Mouse (Mus musculus) right cerebral cortex, adult 18-20 months (tissue): ENCODE data around the gene Slc6a20b.
"Not testable (repeated sequence)": the region's sequence is repeated elsewhere in the genome, so short reads cannot be mapped to it uniquely, and the experiment has no call there.

Experiments used
- DNase-seq: peaks from one replicate; pipeline ENCODE4 v3.0.0; 2022; ENCODE audit warnings: mixed read lengths

Slc6a20b gene

DNA sequence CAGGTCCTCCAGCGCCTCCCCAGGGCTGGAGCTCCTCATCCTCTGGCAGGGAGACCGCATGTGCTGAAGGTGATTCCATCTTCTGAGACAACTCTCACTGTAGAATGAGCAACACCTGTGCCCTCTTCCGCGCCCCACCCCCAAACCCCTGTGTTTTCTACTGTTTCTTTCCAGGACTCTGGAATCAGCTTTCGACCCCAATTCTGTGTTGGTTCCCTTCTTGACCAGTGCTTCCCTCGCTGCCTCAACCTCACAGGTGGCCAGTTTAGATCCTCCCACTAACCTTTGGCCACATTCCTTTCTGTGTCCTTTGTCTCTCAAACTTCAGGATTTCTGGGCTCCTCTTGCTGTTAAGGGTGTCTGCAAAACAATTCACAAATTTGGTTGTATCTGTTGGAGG is at the start of gene Slc6a20b:
Gene Slc6a20b (minus strand): TSS at position 285 of the 400 bp plus-strand sequence.
- DNase-seq, result no peak

DNA sequence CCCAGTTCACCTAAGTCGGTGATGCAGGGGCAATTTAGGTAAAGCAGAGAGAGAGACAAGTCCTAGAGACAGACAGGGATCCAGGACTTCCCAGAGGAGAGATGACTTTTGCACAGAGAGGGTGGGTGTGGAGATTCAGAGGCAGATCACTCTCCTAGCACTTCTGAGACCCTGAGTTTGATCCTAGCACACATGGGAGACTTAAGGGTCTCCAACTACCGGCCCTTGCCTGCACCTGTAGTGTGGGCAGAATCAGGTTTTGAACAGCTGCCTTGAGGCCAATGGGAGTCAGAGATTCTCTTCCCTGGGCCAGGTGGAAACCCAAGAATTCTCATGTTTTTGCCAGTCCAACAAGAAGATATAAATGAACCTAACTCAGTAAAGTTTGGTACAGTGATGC is 46.8 kb upstream of the Slc6a20b start:
- no peak for DNase-seq

DNA sequence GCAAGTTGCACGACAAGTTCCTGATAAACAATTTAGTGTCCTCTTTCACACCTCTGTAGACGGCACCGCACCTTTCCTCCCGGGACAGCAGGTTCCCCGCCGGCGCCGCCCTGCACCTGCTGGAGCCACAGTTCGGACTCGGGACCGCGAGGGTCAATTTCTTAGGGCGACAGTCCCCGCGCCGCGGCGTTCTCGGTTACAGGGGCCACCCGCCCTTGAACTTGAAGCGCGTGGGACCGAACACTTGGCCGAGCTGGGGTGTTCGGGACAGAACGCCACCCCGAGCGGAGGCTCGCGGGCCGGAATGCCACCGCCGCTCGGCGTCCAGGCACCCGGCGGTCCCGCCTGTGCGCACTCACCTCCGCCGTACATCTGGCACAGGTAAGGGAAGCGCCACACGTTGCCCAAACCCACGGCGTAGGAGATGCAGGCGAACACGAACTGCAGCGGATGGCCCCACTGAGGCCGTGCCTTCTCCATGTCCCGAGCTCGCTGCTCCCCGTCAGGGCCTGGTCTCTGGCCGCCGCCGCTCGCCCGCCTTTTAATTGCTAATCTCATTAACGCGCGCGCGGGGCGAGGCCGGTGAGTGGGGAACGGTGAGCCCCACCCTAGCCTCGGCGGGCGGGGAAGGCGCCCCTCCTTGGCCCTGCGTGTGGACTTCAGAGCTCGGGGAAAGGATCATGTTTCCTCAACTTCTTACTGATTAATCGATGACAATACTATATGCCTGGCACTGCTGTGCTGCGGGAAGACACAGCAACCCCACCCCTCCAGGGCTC is 46.2 kb upstream of the Slc6a20b start, which contains the start of the genes Ccr9 and Slc6a20a:
Gene Ccr9 (plus strand): TSS at position 113 of the 779 bp plus-strand sequence.
Gene Slc6a20a (minus strand): TSS at position 559 of the 779 bp plus-strand sequence.
- no peak for DNase-seq

DNA sequence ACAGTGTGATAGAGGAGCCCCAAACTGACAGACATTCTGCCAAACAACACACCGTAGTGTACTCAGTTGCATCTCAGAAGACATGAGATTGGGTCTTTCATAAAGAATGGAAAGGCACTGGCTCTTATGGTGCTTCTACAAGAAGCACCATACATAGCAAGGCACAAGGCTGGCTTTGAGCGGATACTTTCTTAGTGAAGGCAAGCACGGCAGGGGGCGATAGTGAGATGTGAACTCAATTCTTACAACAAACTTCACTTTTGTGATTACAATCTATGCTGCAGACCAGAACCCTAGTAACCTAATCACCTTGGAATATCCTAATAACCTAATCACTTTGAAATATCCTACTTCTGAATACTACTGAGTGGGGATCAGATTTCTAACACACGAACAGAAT is 33.3 kb upstream of the Slc6a20b start:
- DNase-seq, result peak; percentile 15

DNA sequence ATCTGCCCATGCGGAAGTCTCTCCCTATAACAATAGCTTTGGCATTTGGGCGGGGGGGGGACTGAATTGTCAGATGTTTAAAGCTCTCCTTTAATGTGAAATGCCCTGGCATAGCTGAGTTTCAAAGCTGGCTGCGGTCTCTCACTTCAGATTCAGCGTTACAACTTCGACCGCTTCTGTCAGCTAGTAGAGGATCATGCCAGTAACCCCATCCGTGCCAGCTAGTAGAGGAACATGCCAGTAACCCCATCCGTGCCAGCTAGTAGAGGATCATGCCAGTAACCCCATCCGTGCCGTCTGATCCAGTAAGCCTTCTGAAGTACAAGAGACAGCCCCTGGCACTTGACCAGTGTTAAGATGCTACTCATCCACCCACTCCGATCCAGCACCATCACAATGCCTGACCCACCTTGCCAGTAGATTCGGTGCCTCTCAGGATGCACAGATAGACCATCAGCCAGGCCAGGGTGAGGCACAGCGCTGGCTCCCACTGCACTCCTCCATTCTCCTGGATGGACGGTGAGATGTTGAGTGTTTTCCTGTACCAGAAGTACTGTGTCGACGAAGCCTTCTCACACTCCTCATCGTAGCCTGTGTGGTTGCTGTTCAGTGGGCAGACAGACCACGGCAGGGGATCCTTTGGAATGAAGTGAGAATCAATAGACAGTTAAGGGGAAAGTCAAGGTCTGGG is 27.8 kb upstream of the Slc6a20b start:
- DNase-seq, result not testable (repeated sequence)

DNA sequence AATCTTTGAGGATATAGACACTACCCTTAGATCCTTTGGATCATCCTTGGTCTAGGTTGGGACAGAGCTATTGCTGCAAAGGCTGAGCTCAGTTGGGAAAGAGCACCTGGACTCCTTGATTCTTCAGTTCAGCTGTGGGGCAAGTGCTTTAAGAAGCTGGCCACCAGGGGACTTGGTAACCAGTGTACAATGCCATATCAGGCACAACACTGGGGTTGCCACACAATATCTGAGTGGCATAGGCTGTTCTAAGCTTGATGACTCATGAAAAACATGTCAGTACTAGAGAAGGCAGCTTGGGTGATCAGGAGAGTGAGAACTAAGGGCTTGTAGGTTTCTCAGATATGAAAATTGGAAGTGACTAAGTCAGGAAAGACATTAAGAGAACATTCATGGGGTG is 26.6 kb upstream of the Slc6a20b start:
- no peak for DNase-seq

DNA sequence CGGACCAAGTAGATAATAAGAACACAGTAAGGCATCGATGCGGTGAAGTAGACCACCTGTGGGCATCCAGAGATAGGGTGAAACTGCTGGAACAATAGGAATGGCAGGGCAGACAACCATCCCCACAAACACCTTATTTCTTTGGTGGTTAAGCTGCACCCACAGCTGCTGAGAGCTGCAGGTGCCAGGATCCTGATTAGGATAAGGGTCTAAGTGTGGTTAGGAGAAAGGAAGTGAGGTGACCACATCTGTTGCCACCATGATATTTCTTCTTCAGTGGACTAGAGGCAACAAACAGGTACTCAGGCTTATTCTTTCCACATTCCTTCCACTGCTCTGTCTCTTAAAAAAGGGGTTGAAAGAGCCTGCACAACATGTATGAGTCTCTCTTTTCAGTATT is 25.1 kb upstream of the Slc6a20b start:
- no peak for DNase-seq

DNA sequence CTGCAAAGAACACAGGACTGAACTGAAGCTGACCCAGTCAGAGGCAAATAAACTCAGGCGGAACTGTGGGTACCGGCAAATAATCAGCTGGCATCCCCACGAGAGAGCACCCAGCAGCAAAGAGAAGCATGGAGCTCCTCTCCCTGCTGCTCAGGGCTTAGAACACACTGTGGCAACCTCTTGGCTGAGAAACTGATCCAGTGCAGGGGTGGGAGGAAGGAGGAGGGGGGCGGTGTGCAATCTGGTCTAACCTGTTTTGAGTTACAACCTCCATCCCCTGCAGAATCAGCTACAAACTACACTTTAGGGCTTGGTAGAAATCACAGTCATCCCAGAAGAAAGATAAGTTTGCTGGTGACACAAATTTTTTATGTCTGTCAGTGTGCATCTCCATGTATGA is 19.0 kb upstream of the Slc6a20b start:
- no peak for DNase-seq

DNA sequence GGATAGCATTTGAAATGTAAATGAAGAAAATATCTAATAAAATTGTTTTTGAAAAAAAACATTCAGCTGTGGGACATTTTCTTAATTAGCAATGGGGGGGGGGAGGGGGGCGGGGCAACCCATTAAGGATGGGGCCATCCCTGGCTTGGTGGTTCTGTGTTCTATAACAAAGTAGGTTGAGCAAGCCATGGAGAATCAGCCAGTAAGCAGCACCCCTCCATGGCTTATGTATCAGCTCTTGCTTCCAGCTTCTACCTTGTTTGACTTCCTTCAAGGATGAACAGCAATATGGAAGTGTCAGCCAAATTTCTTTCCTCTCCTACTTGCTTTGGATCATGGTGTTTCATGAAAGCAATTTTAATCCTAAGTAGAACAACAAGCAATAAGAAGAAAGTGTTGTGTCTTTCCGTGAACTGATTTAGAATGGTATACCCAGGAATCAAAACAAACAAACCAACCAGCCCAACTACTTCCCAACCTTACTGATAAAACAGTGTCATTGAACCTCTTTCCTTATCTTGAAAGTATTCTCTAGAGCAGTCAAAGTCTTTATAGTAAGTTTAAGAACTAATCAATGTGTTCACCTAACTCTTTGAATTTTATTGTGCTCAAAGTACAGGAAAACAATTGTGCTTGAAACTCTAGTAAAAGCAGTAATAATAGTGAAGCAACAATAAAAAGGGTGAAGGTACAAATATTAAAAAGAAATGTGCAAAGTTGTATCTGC is 17.6 kb upstream of the Slc6a20b start:
- no peak for DNase-seq

DNA sequence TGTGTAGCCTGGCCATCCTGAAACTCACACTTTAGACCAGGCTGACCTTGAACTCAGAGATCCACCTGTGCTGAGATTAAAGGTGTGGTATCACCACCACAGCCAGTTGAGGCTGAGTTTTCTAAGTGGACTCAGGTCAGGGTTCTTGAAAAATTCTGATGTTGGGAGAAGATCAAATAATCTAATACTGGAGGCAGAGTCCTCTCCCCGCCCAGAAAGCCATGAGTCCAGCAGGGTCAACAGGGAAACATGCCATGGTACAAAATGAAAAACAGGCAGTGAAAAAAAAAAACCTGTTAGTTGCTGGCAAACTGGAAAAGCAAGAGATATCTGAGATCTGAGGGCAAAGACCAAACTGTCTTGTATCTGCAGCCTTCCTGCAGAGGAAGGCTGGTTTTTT is 7.7 kb upstream of the Slc6a20b start:
- no peak for DNase-seq

DNA sequence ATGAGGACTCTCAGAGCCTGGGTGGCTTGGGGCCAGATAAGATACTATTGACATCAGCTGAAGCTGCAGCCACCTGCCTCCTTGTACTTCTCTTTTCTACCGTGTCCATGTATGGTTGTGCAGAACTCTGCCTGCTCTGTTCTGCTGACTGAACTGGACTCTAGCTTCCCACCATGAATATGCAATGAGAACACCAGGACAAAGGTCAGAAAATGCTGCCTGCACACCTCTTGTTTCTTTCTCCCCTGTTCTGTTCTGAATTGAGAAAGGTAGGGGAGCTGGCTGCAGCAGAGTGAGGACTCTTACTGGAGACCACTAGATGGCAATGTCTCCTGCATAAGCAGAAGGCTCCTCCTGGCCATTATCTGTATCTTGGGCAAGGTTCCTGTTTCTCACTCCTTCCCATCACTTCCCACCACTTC is 6.3 kb upstream of the Slc6a20b start:
- peak; percentile 22 for DNase-seq

DNA sequence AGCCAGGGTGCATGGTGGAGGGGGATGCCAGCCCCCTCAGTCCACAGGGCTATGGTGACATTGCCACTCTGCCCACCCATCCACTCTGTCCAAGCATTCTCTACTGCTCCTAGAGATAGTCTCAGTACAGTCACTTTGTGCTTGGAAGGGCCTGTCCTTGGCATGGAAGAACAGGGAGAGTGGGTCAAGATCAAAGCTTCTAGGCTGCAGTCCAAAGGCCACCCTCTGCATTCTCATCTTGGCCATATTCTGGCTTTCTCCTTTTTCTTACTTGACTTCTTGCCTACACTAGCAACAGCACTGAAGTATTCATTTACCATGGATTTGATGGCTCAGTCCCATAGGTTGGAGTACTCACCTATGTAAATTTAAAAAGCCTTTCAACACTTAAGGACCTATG is 5.9 kb upstream of the Slc6a20b start:
- DNase-seq, result no peak

DNA sequence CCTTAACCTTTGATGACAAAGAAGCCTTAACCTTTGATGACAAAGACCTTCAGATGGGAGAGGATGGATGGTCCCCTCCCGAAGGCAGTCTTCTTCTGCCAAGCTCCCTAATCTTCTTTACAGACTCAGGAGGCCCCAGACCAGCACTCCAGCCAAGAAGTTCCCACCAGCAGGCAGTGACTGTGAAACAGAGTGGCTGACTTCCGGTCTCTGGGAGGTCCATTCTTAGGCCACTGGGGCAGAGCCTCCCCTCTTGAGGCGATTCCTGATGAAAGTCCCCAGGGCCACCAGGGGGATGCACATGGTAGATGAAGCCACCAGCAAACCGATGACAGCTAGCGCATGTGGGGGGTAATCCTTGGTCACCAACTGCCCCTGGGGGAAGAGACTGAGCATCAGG is 4.4 kb upstream of the Slc6a20b start:
- DNase-seq, result no peak

DNA sequence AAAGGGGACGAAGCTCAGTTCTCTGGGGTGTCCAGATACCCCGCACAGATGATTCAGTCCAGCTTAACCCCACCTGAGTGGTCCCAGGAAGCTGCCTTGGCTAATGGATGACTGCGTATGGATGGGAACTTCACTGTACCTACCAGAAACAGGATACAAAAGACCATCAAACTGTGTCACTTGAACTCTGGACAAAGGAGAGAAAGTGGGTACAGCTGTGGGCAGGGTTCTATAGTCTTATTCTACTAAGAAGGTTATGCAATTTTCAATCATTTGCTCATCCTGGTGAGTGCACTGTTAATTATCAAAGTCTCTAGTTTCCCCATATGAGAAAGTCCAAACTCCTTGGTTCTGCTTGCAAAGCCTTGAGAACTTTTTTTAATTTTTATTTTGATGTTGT is 628 bp upstream of the Slc6a20b start:
- no peak for DNase-seq

DNA sequence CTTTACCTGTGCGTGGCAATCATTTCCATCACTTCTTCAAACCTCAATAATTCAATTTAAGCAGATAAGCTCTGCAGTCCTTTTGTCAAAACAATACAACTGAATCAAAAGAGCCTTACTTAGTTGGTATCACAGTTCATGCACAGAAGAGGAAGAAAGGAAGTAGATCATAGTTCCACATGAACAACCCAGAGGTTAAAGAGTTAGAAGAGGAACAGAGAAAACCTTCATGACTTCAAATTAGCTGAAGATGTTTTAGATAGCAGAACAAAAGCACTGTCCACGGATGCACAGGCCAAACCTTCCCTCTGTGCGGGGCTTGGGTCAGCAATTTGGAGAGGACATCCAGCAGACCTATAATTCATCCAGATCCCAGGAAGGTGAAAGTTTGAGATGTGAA is 699 bp downstream of the Slc6a20b start:
- DNase-seq, result no peak

DNA sequence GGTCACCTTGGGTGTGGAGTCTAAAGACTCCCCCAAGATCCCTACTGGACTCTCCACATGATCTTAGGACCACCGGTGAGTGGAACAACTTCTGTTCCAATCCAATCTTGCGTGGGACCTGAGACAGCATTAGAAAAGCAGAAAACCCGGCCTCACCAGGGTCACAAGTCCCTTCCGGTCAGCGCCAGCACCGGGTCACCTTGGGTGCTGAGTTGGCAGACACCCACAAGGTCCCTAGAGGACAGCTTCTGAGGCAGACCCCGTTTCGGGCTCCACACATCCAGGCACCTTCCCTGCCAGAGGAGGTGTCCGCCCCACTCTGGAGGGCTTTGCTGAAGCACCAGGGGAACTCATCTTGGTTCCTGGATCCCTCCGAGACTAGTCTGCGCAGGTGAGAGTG is 6.5 kb downstream of the Slc6a20b start:
- no peak for DNase-seq

DNA sequence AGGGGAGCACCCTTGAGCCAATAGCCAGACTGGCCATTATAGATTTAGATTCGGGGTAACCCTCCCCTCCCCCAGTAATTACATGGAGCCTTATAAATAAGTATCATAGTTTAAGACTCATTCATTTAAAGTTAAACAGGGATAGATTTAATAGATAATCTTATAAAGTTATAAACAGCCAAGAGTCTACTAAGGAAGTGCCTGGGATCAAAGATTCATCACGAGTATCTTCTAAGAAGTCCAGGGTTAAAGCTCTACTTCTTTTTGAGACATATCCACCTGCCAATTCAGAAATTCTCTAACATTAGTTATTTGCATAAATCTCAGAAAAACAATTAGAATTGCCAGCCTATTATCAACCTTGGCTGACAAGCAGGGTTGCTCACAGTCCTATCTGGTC is 7.6 kb downstream of the Slc6a20b start:
- no peak for DNase-seq

DNA sequence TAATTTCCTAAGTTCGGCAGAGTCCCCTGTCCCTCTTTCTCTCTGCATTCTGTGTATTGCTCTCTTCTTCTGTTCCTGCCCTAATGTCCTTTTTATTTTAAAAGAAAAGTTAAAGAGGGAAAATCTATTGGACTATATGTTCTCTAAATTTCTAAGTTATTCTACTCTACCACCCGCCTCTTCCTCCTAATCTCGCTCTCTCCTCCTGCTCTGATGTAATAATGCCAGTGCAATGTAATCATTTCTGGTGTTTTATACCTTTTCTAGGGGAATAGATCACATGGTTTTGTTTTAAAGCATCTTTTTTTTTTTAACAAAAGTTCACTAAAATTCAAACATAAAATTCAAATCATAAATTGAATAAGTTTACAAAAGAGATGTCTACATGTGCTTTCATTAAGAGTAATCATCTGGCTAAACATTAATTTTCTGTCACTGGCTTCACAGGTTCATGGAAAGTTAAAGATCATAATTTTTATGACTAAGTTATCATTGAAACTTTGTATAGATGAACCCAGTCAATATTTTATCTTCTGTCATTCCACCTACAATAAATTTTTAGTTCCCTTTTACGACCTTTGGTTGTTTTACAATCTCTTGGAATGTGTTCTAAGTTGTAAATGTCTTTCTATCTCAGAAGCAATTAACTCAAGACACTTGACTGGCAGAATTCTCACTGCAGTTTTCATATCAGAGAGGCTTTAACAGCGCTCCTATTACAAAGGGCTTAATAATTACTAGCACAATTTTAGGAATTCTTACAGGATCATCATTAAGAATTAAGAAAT is 11.9 kb downstream of the Slc6a20b start:
- no peak for DNase-seq

DNA sequence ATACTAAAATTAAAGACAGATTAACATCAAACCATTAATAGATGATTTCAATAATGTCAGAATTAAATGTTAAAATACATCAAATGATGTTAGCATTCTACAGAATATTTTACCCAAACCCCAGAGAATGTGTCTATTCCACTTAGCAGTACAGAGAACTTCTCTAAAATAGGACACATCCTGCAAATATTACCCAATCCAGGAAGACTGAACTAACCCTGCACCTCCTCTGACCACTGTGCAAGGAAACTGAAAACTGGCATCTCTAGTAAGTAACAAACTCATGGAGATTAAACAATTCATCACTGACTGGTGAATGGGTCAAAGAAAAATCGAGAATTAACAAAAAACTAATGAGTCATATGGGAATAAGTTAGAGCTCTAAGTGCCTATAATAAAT is 30.8 kb downstream of the Slc6a20b start:
- no peak for DNase-seq

DNA sequence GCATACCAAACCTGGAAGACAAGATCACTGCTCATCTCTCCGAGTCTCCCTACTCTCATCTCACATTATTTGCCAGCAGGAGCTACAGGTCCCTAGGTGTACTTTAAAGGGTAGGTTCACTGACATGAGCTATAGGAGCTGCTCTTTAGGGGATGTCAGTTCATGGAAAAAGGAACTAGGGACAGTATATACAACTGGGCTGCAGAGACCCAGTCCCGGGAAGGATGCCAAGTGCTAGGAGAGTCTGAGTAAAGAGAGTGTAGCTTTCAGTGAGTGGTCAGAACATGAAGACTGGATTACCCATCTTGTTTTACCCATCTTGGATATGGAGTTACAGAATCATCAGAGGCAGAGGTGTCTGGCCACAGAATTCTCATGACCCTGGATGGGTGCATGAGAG is 35.0 kb downstream of the Slc6a20b start:
- no peak for DNase-seq

DNA sequence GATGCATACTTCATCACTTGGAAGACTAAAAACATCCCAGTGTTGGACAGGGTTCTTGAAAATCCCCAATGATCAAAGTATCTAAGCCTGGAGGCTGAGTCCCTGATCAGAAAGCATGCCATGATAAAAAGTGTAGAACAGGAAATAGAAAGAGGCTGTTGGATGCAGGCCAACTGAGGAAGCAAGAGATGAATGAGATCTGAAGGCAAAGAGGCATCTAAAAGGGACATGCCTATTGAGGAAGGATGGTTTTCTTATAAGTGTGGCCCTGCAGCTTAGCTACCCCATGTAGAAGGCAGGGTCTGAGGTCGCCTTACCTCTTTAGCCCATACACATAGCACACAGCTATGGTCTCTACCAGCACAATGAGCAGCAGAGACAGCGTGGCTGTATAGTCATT is 35.5 kb downstream of the Slc6a20b start:
- DNase-seq, result no peak

DNA sequence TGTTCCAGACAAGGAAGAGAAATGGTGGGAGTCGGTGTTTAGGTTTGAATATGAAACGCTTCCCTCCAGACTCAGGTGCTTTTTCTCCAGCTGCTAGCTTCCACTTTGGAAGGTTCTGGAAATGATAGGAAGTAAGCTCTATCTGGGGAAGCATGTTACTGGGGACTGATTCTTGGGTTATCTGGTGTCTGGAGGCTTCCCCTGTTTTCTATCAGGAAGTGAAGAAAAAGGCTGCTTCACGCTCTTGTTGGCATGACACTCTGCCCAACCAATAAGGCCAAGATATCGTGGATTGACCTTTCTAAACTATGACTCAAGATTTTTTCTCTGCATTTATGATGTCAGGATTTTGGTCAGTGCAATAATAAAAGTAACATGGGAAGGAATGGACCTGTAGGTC is 37.2 kb downstream of the Slc6a20b start:
- DNase-seq, result no peak
